Mouse (Mus musculus) testis, postnatal 10 days (tissue): ENCODE measurements around the gene Chd1.
"Not testable (repeated sequence)": the region's sequence is repeated elsewhere in the genome, so short reads cannot be mapped to it uniquely, and the experiment has no call there.

ENCODE experiments used
- DNase-seq: peaks from one replicate; pipeline ENCODE4 v3.0.0; 2021; ENCODE audit warnings: low spot score

The Chd1 gene

GRCm38 (mm10) chr17:15737346-15737917 is 32.7 kb downstream of the Chd1 start:
- no peak for DNase-seq

GRCm38 (mm10) chr17:15741836-15742235 is 37.1 kb downstream of the Chd1 start:
- DNase-seq = no peak

GRCm38 (mm10) chr17:15742953-15743352 is 38.2 kb downstream of the Chd1 start:
- DNase-seq = no peak

- no peak for DNase-seq
Measured at GRCm38 (mm10) chr17:15743379-15743778, 38.6 kb downstream of the Chd1 start.

GRCm38 (mm10) chr17:15746696-15747095 is 41.9 kb downstream of the Chd1 start:
- DNase-seq = no peak

GRCm38 (mm10) chr17:15748022-15748421 is 43.3 kb downstream of the Chd1 start:
- DNase-seq = no peak

- not testable (repeated sequence) for DNase-seq
Measured at GRCm38 (mm10) chr17:15751264-15751663, 46.5 kb downstream of the Chd1 start.

- DNase-seq = no peak
Measured at GRCm38 (mm10) chr17:15761191-15761590, 56.4 kb downstream of the Chd1 start.

GRCm38 (mm10) chr17:15769081-15769724 is 64.4 kb downstream of the Chd1 start:
- no peak for DNase-seq

GRCm38 (mm10) chr17:15773956-15774355 is 69.2 kb downstream of the Chd1 start:
- no peak for DNase-seq

GRCm38 (mm10) chr17:15774565-15775215 is 69.9 kb downstream of the Chd1 start:
- no peak for DNase-seq

GRCm38 (mm10) chr17:15776349-15776748 is 71.6 kb downstream of the Chd1 start:
- peak; percentile 58 for DNase-seq

- DNase-seq = no peak
Measured at GRCm38 (mm10) chr17:15777979-15778378, 73.2 kb downstream of the Chd1 start.

- DNase-seq = no peak
Measured at GRCm38 (mm10) chr17:15787036-15787435, 82.3 kb downstream of the Chd1 start.

GRCm38 (mm10) chr17:15790716-15791115 is 85.9 kb downstream of the Chd1 start:
- DNase-seq = no peak

- DNase-seq = no peak
Measured at GRCm38 (mm10) chr17:15799195-15799793, 94.5 kb downstream of the Chd1 start.

GRCm38 (mm10) chr17:15804008-15804812 is 99.4 kb downstream of the Chd1 start:
- no peak for DNase-seq

- DNase-seq = no peak
Measured at GRCm38 (mm10) chr17:15807295-15807984, 102.7 kb downstream of the Chd1 start.

GRCm38 (mm10) chr17:15808015-15808414 is 103.2 kb downstream of the Chd1 start:
- no peak for DNase-seq

- DNase-seq = no peak
Measured at GRCm38 (mm10) chr17:15808468-15809374, 104.0 kb downstream of the Chd1 start.

- no peak for DNase-seq
Measured at GRCm38 (mm10) chr17:15809949-15810348, 105.2 kb downstream of the Chd1 start.
